Mouse (Mus musculus) brain, embryonic 14.5 days (tissue): ENCODE measurements around the gene Dapk3.

Experiments used
- CTCF ChIP-seq: fragments of 200-500 bp; IDR thresholded peaks from 2 replicates; pipeline ENCODE4 v1.5.1; 2012; ENCODE audit warnings: inconsistent platforms, mild to moderate bottlenecking, moderate library complexity, borderline replicate concordance; ENCODE audit not compliant: insufficient read depth, insufficient read length; ENCODE audit errors: extremely low read depth
- POLR2A ChIP-seq: fragments of 200-500 bp; IDR thresholded peaks from 2 replicates; pipeline ENCODE4 v1.6.1; 2012; ENCODE audit warnings: mild to moderate bottlenecking, inconsistent platforms, borderline replicate concordance; ENCODE audit not compliant: poor library complexity, insufficient read depth, insufficient read length, severe bottlenecking; ENCODE audit errors: extremely low read depth

DNA sequence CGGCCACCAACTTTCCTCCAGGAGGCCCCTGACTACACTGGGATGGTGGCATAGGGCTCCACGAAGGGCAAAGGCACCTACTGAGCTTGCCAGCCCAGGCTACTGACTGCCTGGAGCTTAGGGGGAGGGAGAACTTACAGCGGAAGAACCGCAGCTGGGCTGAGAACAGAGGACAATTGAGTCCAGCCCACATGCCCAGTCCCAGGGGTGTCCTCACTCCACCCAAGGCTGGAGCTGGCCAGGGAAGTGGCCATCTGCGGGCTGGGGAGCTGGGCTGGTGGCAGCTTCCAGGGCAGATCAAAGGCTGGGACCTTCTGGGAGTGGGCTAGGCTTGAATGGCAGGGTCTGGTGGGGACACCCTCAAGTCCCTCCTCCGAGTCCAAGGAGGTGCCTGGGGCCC is 28.1 kb upstream of the Dapk3 start:
- TF ChIP-seq POLR2A (no peak), CTCF (no peak)
